Mouse (Mus musculus) heart, postnatal 4 days (tissue): ENCODE results near the gene Itln1. TPM values are rescaled to one million over a fixed set of nuclear protein-coding genes. Genes with fewer than 3 reads are reported as not detected.

ENCODE experiments used
- total RNA-seq, 2 experiments: library from RNA; stranded (reverse); gene quantifications; 2 replicates each; pipeline ENCODE4 v1.2.3; 2021

Gene Itln1
- total RNA-seq, 2 experiments from 2014 or later, result not detected

Other genes with a start within 250 kb of the Itln1 start
- 10 to 100 TPM; 23.2 to 23.7 TPM for gene Usp21, start 247.3 kb downstream of the Itln1 start, total RNA-seq
- 100 to 1,000 TPM; 102 to 108 TPM for gene Ufc1, start 240.3 kb downstream of the Itln1 start, total RNA-seq
- 10 to 100 TPM; 28.5 to 29.8 TPM for gene Dedd, start 206.1 kb downstream of the Itln1 start, total RNA-seq
- 10 to 100 TPM; 17.9 to 20.3 TPM for gene Nit1, start 189.6 kb downstream of the Itln1 start, total RNA-seq
- gene Pfdn2, start 189.6 kb downstream of the Itln1 start, total RNA-seq, result 10 to 100 TPM; 76.2 to 80.2 TPM
- under 1 TPM; 0.50 TPM for gene Klhdc9, start 174.5 kb downstream of the Itln1 start, total RNA-seq
- under 1 TPM; 0.07 TPM for gene Nectin4, start 165.2 kb downstream of the Itln1 start, total RNA-seq
- gene Arhgap30, start 146.3 kb downstream of the Itln1 start, total RNA-seq, result 1 to 10 TPM in 1 of 2 experiments, under 1 TPM in 1; 0.90 to 1.5 TPM
- gene Usf1, start 124.0 kb downstream of the Itln1 start, total RNA-seq, result 10 to 100 TPM; 53.4 to 54.3 TPM
- gene Tstd1, start 116.4 kb downstream of the Itln1 start, total RNA-seq, result 1 to 10 TPM; 1.1 to 1.7 TPM
- 10 to 100 TPM; 57.1 to 58.1 TPM for gene F11r, start 97.8 kb downstream of the Itln1 start, total RNA-seq
- 1 to 10 TPM; 4.3 to 4.9 TPM for gene Alyref2, start 31.8 kb downstream of the Itln1 start, total RNA-seq
- gene Cd244a, start 23.9 kb upstream of the Itln1 start, total RNA-seq, result under 1 TPM; 0.07 to 0.16 TPM
- under 1 TPM; 0.25 to 0.33 TPM for gene Ly9, start 72.1 kb upstream of the Itln1 start, total RNA-seq
- gene Slamf7, start 117.7 kb upstream of the Itln1 start, total RNA-seq, result not detected
- 1 to 10 TPM in 1 of 2 experiments, under 1 TPM in 1; 0.65 to 1.0 TPM for gene Cd48, start 146.7 kb upstream of the Itln1 start, total RNA-seq
- gene Slamf1, start 231.8 kb upstream of the Itln1 start, total RNA-seq, result under 1 TPM; 0.07 to 0.10 TPM